Mouse (Mus musculus): ENCODE measurements around the gene Nkain1.

The Nkain1 gene

GRCm38 (mm10) chr4:130550511-130550910, 23.5 kb downstream of the Nkain1 start:
- DNase-seq, result peak; percentile 63

GRCm38 (mm10) chr4:130549189-130549588, 24.8 kb downstream of the Nkain1 start:
- DNase-seq, result no peak

- DNase-seq, result no peak
These were observed 27.0 kb downstream of the Nkain1 start for GRCm38 (mm10) chr4:130546798-130547562.

- no peak for DNase-seq
These were observed 29.6 kb downstream of the Nkain1 start for GRCm38 (mm10) chr4:130544392-130544791.

GRCm38 (mm10) chr4:130543121-130543520, 30.9 kb downstream of the Nkain1 start:
- DNase-seq, result no peak

GRCm38 (mm10) chr4:130540831-130541230, 33.1 kb downstream of the Nkain1 start:
- DNase-seq, result no peak

DNA sequence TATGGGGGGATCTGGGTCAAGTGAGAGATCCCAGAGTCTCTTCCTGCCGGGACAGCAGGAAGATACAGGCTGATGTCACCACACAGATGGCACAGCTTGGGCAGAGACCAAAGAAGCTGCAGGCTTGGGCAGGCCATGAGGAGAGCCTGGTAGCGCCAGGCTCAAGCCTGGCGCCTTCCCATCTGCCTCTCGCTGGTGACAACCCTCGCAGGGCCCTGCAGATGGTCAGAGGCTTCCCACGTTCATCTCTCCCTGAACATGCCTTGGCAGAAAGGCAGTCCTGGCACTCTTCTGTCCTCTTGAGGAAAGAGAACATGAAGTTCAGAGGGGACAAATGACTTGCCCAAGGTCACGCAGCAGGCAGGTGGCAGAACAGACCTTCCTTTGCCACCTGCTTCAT, 34.3 kb downstream of the Nkain1 start:
- DNase-seq, result no peak

GRCm38 (mm10) chr4:130539053-130539452, 34.9 kb downstream of the Nkain1 start:
- no peak for DNase-seq

- no peak for DNase-seq
These were observed 36.6 kb downstream of the Nkain1 start for GRCm38 (mm10) chr4:130537371-130537770.

DNA sequence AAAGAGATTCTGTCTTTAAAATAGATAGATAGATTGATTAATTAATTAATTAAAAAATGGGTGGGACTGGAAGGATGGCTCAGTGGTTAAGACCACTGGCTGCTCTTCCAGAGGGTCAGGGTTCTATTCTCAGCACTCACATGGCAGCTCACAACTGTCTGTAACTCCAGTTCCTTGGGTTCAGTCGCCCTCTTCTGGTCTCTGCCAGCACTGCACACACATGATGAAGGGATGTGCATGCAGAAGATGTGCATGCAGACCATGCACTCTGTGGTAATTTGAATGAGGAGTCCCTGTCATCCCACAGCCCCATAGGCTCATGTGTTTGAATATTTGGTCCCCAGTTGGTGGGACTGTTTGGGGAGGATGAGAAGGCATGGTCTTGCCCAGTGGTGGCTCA, 38.2 kb downstream of the Nkain1 start:
- no peak for DNase-seq

DNA sequence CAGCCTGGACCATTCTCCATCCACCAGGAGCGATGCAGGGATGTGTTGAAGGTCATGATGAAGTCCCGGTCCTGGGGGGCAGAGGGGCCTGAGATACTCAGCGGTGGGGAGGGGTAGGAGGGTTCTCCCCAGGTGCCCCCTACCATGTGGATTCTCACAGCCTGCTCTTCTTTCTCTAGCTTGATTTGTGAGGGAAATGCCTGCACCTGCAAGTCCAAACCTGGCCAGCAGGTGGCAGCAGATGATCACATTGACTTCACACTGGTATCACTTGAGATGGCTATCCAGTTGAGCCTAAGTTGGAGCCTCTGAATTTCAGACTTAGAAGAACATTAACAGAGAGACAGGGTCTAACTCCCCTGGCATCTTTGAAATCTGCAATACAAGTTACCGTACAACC, 40.0 kb downstream of the Nkain1 start:
- peak; percentile 93 for DNase-seq

- DNase-seq, result no peak
These were observed 41.6 kb downstream of the Nkain1 start for GRCm38 (mm10) chr4:130532347-130532746.

- peak; percentile 82 for DNase-seq
These were observed 42.2 kb downstream of the Nkain1 start for GRCm38 (mm10) chr4:130531645-130532280.

GRCm38 (mm10) chr4:130527804-130528203, 46.2 kb downstream of the Nkain1 start:
- no peak for DNase-seq

- DNase-seq, result no peak
These were observed 48.9 kb downstream of the Nkain1 start for GRCm38 (mm10) chr4:130525041-130525440.

DNA sequence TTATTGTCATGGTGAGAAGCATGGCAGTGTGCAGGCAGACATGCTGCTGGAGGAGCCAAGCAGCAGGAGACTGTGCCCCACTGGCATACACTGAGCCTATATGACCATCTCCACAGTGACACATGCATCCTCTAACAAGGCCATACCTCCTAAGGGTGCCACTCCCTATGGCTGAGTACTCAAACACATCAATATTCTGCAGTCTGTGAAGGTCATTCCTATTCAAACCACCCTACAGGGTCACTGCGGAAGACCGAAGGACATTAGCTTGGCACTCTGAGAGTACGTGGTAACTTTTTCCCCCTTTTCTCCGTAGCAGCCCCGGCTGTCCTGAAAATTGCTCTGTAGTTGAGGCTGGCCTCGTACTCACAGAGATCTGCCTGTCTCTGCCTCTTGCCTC, 52.5 kb downstream of the Nkain1 start:
- no peak for DNase-seq

GRCm38 (mm10) chr4:130520482-130520851, 53.5 kb downstream of the Nkain1 start:
- no peak for DNase-seq

DNA sequence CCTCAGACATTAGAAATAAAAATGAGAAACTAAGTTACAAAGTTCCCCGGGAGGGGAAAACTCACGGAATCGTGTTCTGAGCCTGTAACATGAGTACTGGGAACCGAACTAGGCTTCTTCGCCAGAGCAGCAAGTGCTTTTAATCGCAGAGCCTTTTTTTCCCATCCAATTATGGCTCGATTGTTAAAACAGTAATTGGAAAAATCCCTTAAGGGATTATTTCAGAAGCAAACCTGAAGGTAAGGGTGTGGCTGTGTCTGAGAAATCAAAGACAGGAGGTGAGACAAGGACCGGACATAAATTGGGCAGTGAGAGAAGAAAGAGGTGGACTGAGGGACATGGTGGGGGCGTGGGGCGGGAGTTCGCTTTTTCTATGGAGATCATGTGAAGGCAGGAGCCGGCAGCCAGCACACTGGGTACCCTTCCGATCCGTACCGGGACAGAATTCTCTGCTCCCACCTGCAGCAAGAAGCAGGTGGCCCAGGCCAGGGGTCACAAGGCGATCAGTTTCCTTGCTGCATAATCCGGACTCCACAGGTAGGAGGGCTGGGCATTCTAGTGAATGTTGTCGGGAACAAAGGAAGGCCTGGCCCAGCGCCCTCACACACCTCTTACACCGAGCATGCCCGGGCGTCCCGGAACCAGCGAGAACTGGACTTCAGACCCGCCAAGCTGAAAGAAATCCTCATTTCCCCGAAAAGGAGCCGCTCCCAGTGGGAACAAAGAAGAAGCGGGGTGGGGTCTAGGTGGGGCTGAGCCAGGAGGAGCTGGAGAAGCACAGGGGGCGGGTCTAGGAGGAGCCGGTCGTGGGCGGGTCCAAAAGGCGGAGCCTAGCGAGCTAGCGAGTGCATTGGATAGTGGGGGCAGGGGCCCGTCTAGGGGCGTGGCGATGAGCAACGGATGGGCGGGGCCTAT, 54.1 kb downstream of the Nkain1 start:
- DNase-seq, result peak; percentile 98

DNA sequence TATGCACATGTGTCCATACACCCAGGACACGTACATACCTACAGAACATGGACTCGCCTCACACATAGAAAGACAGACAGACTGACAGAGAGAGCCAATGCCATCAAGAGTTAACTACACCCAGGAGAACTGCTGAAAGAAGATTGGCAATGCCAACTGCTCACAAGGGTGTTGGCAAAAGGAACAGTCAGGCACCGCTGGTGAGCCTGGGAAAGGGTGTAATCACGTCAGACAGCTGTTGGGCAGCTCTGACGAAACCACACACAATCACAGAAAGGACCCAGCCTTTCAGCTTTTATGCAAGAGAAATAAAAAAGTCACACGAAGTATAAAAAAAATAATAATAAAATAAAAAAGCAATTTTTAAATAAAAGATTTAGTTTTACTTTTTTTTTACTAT, 57.5 kb downstream of the Nkain1 start:
- no peak for DNase-seq
